Mouse (Mus musculus) gastrocnemius, postnatal 36 days (tissue): ENCODE measurements around the gene Acaca. TPM values are rescaled to one million over a fixed set of nuclear protein-coding genes. Genes with fewer than 3 reads are reported as not detected.

Source experiments
- DNase-seq, 2 experiments: peaks; one replicate each; pipeline ENCODE4 v3.0.0; 2022
- intact Hi-C: fragments of 180-260 bp; cut with DNase I; formaldehyde crosslinking; loops from one replicate; pipeline ENCODE4 v1.15.1; 2025
- total RNA-seq, 2 experiments: library from RNA; stranded (reverse); gene quantifications; 2 replicates each; pipeline ENCODE4 v1.2.3; 2021

Acaca gene
- total RNA-seq, 2 experiments from 2014 or later: 10.1 to 15.5 TPM

- intact Hi-C loops: no loop called here
- DNase-seq: no peak
These were observed 76.3 kb downstream of the Acaca start for GRCm38 (mm10) chr11:84205776-84206175.

GRCm38 (mm10) chr11:84210876-84211275, 81.4 kb downstream of the Acaca start:
- DNase-seq: no peak
- intact Hi-C loops: no loop called here

- intact Hi-C loops: no loop called here
These were observed 89.5 kb downstream of the Acaca start for GRCm38 (mm10) chr11:84218951-84219350.

GRCm38 (mm10) chr11:84243562-84243961, 114.1 kb downstream of the Acaca start:
- DNase-seq: peak in 1 of 2 experiments; percentile 15
- intact Hi-C loops: loop anchor here (5.0 kb wide), 1 partner anchor 66 kb away; no protein-coding TSS in a partner anchor

More at GRCm38 (mm10) chr11:84218951-84219350, 89.5 kb downstream of the Acaca start:
- no peak for DNase-seq

- intact Hi-C loops: no loop called here
- DNase-seq: no peak
These were observed 117.9 kb downstream of the Acaca start for GRCm38 (mm10) chr11:84247370-84247769.

GRCm38 (mm10) chr11:84251170-84251569, 121.7 kb downstream of the Acaca start:
- intact Hi-C loops: no loop called here
- DNase-seq: no peak

- intact Hi-C loops: no loop called here
- no peak for DNase-seq
These were observed 123.0 kb downstream of the Acaca start for GRCm38 (mm10) chr11:84252425-84252824.

GRCm38 (mm10) chr11:84255879-84256278, 126.4 kb downstream of the Acaca start:
- DNase-seq: no peak
- intact Hi-C loops: no loop called here

GRCm38 (mm10) chr11:84258053-84258710, 128.7 kb downstream of the Acaca start:
- DNase-seq: no peak
- intact Hi-C loops: no loop called here

GRCm38 (mm10) chr11:84264490-84264889, 135.0 kb downstream of the Acaca start:
- DNase-seq: no peak
- intact Hi-C loops: loop anchor here (5.0 to 10.0 kb wide), 2 partner anchors 130 to 538 kb away; no protein-coding TSS in a partner anchor

GRCm38 (mm10) chr11:84268068-84268467, 138.6 kb downstream of the Acaca start:
- intact Hi-C loops: loop anchor here (5.0 to 10.0 kb wide), 2 partner anchors 127 to 544 kb away; no protein-coding TSS in a partner anchor
- DNase-seq: no peak

GRCm38 (mm10) chr11:84270511-84270910, 141.0 kb downstream of the Acaca start:
- DNase-seq: no peak

GRCm38 (mm10) chr11:84271948-84272347, 142.5 kb downstream of the Acaca start:
- intact Hi-C loops: no loop called here
- no peak for DNase-seq

More at GRCm38 (mm10) chr11:84270511-84270910, 141.0 kb downstream of the Acaca start:
- intact Hi-C loops: no loop called here

- intact Hi-C loops: no loop called here
- DNase-seq: no peak
These were observed 143.1 kb downstream of the Acaca start for GRCm38 (mm10) chr11:84272574-84272973.

GRCm38 (mm10) chr11:84276979-84277378, 147.5 kb downstream of the Acaca start:
- intact Hi-C loops: no loop called here
- DNase-seq: no peak

- intact Hi-C loops: no loop called here
- no peak for DNase-seq
These were observed 151.8 kb downstream of the Acaca start for GRCm38 (mm10) chr11:84281280-84281679.

- DNase-seq: no peak
- intact Hi-C loops: no loop called here
These were observed 153.7 kb downstream of the Acaca start for GRCm38 (mm10) chr11:84282944-84283703.

GRCm38 (mm10) chr11:84290781-84291180, 161.3 kb downstream of the Acaca start:
- intact Hi-C loops: no loop called here
- no peak for DNase-seq

- intact Hi-C loops: no loop called here
- DNase-seq: no peak
These were observed 163.1 kb downstream of the Acaca start for GRCm38 (mm10) chr11:84292532-84292931.

- intact Hi-C loops: no loop called here
- no peak for DNase-seq
These were observed 163.8 kb downstream of the Acaca start for GRCm38 (mm10) chr11:84293288-84293687.

- DNase-seq: no peak
- intact Hi-C loops: no loop called here
These were observed 166.9 kb downstream of the Acaca start for GRCm38 (mm10) chr11:84296337-84296736.

GRCm38 (mm10) chr11:84305474-84305873, 176.0 kb downstream of the Acaca start:
- intact Hi-C loops: no loop called here
- DNase-seq: no peak
